Mouse (Mus musculus) kidney, postnatal 36 days (tissue): ENCODE data around the gene Negr1.

Experiments
- DNase-seq, 2 experiments: peaks; one replicate each; pipeline ENCODE4 v3.0.0; 2021 to 2022; ENCODE audit warnings: mixed read lengths in 2 of 2

Gene Negr1

GRCm38 (mm10) chr3:157146124-157146855 lies 584.7 kb downstream of the Negr1 start:
- DNase-seq, result no peak

DNA sequence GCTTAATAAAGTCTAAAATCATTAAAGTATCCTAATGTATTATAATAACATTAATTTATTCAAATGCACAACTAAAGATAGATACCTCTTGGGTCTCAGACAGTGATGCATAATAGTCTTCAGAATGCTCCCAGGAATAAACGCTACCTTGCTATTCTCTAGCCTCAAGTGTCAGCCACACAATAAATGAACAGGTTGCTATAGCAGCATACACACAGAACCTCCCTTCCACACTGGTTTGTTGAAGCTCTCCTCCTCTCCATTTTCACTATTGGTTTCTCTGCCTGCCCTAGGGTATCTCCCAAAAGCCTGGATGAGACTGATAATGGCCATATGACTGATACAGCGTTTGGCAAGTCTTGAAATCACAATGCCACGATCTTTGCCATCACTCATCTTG lies 593.3 kb downstream of the Negr1 start:
- DNase-seq, result no peak

DNA sequence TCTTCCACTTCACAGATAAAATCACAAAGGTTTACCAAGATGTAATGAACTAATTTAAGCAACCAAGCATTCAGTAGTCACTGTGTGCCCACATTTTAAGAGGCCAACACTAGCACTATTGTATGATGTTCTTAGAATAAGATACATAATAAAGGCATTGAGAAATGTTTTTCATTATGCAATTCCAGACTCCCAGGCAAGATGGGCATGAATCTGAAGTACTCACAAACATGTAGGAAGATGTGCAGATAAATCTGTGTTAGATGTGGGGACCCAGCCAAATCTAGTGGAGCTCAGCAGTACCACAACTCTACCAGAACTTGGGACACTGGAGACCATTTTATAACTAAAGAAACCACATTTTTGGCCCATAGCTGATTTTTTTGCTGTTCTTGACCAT lies 593.9 kb downstream of the Negr1 start:
- no peak for DNase-seq

DNA sequence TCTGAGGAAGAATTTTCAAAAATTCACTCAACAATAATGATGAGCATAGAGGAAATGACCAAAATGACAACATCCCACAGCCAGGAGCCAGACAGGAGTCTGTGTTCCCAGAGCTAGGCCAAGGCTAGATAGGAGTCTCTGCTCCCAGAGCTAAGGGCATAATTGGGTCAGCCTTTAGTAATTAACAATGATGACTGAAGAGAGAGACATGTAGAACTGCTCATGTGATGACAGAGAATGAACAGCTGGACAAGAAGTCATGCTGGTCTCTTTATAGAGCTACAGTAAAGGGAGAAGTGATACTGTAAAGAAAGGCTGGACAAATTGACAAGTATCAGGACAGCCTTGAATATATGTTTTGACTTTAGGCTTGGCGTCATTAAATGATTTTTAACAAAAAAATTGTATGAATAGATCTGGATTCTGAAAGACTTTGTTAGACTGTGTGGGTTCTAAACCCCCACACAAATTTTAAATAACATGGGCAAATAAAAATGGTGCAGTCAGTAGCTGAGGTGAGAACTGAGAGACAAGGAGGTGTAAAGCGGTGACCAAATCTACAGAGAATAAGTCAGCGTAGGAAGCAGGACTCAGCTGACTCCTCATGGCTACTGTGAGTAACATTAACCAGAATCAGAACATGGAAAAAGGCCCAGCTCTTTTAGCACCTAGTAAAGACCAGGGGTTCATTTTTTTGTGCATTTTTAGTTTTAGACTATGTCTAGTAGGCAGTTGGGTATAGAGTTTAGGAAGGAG lies 603.4 kb downstream of the Negr1 start:
- no peak for DNase-seq

GRCm38 (mm10) chr3:157181975-157182374 lies 620.4 kb downstream of the Negr1 start:
- DNase-seq, result no peak

DNA sequence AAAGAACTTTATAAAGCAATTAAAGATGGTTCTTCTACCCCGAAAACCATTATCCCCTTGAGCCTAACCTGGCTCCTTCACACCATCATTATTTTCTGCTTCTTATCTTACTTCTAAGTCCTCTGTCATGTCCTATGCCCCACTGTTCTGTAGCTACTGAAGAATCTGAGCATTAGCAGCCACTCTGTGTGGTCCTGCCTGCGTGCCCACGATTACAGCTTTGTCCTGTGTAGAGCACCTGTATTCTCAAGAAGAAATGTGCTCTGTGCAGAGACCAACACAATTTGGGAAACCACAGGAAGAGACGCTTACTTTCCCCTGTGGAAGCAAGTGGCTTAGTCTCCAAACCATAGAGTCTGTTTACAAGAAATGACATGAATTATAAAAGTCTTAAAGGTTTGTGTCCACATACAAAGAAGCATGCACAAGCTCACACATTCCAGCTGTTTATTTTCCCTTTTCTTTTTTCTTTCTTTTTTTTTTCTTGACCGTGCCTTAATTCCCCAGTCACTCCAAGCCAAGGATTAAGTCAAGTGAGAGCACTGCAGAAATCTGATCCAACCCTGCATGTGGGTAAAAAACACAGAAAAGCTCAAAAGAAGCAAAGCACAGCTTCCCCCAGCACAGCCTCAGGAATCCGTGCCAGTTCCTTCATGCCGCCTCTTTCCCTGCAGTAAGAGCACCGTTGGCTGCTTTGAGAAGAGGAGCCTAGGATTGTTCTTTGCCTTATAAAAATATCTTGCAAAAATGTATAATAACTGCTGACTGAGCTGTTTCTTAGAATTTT lies 627.5 kb downstream of the Negr1 start:
- no peak for DNase-seq

- no peak for DNase-seq
Observed at GRCm38 (mm10) chr3:157189834-157190233, 628.2 kb downstream of the Negr1 start.

- DNase-seq, result no peak
Observed at GRCm38 (mm10) chr3:157190551-157190950, 629.0 kb downstream of the Negr1 start.

DNA sequence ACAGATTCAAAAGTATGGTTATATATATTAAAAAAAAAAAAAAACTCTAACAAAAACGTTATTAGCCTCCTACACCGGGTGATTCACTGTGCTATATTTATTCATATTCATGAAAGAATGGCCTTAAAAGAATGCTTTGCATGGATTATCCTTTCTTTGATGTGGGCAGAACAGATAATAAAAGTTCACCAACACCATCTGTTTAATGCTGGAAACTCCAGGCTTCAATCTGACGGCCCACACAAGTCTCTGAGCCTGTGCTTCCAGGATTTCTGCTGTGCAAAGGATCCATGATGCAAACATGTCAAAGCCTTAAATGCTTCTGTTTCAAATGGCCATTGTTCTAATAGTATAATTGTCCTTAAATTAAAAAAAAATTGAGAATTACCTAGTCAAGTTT lies 630.4 kb downstream of the Negr1 start:
- no peak for DNase-seq

- DNase-seq, result no peak
Observed at GRCm38 (mm10) chr3:157193141-157193540, 631.5 kb downstream of the Negr1 start.

DNA sequence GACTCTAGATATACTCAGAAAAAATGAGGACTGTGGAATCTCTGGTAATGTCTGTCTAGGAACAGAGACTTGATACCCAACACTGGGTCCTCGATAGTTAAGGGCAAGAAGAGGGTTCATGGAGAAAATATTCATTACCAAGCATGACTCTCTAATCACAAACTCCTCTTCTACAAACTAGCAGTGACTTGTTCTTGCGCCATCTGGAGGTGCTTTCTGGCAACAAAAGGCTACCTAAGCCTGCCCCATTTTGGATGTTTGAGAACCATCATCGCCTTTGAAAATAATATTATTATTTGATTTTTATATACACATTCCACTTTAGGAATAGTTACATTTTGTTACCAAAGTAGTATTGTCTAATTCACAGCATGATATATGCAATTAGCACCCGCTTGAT lies 637.1 kb downstream of the Negr1 start:
- DNase-seq, result no peak

GRCm38 (mm10) chr3:157201726-157202125 lies 640.1 kb downstream of the Negr1 start:
- DNase-seq, result no peak

GRCm38 (mm10) chr3:157203573-157203972 lies 642.0 kb downstream of the Negr1 start:
- no peak for DNase-seq

DNA sequence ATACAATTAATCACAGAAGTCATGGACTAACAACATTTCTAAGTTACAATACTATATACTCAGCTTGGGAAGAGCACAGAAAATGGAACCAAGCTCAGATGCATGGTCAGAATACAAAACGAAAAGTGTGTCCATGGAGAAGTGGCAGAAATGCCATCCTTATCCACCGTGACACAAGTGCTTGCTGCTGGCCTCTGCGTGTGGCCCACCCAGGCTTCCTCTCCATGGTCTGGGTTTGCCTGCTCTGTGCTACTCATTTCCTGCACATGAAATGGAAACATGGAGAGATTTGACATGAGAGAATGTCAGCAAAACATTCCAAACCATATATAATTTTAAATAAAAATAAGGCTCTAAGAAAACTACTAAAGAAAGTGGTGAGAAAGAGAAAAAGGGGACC lies 645.2 kb downstream of the Negr1 start:
- DNase-seq, result no peak

GRCm38 (mm10) chr3:157208966-157209365 lies 647.4 kb downstream of the Negr1 start:
- peak in 1 of 2 experiments; percentile 6 for DNase-seq

DNA sequence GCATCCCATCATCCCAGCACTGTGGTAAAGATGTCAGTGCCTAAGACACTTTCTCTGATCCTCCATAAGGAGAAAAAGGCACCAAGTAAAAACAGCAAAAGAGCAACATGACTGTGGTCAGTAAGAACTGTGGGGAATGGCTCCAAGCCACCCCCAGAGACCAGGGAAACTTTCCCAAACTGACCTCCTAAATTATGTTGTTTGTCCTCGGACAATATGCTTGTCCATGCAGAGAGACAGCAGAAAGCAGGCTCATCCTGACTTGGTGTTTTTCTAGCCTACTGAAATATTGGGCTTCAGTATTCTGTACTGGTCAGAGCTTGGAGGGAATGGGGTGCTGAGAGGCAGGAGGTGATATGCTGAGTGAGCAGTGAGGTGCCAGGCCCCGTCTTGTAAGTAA lies 647.8 kb downstream of the Negr1 start:
- peak in 1 of 2 experiments; percentile 2 for DNase-seq

- no peak for DNase-seq
Observed at GRCm38 (mm10) chr3:157215937-157216719, 654.5 kb downstream of the Negr1 start.

DNA sequence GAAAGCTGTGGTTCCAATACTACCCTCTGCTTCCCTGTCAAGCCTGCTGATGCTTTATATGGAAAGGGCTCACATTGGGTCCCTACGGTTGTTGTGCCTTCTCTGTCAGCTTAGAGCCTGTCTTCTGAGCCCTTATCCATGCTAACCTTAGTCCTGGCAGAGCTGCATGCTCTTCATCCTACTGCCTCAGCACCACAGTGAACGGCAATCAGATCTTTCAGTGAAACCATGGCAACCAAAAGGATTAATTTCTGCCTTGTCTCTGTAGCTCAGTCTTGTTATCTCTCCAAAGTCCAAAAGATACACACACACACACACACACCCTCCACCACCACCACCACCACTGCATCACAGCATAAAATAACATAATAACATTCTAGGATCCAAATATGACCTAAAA lies 656.2 kb downstream of the Negr1 start:
- DNase-seq, result no peak

DNA sequence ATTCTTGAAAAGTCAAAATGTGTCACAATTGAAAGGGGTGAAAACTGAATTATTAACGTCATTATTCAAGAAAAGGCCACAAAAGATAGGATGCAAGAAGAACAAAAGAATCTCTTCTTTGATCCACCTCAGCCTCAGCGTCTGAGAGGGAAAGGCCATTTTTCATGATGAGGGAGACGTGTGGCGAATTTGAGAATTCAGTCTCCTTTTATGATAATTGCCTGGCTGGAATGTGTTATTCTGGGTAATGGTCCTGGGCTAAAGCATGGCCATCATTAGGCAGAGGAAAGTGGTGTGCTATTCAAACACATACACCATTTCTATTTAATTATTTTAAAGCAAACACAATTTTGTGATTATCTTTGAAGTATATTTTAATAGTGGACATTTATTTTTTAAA lies 663.3 kb downstream of the Negr1 start:
- no peak for DNase-seq

DNA sequence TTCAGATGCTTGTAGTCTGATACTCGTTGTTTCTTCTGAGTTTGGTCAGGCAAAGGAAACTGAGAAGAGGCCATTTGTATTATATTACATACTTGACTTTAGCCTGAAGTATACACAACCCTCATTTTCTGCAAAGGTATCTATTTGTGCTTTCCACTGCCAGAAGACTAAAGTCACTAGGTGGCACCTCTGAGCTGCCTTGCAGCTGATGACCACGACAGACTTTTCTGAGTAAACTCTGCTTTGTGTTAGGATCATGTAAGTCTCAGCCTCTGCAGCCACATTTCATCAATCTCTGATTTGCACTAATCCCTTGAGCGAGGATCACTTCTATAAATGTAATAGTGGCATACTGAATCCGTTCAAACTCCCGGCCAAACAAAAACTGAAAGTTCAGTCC lies 671.1 kb downstream of the Negr1 start:
- peak; percentile 42 to 65 for DNase-seq

GRCm38 (mm10) chr3:157240240-157240639 lies 678.6 kb downstream of the Negr1 start:
- DNase-seq, result no peak

GRCm38 (mm10) chr3:157255446-157255845 lies 693.9 kb downstream of the Negr1 start:
- no peak for DNase-seq

GRCm38 (mm10) chr3:157255863-157256262 lies 694.3 kb downstream of the Negr1 start:
- no peak for DNase-seq
